Mouse (Mus musculus): ENCODE measurements around the gene Tedc1. TPM values are rescaled to one million over a fixed set of nuclear protein-coding genes. Genes with fewer than 3 reads are reported as not detected.

The Tedc1 gene
- total RNA-seq (2021): 1 to 10 TPM in 1 of 2 experiments, under 1 TPM in 1; 0.69 to 1.6 TPM
- long read RNA-seq, experiment 1, partial matches to known transcripts: 0 of 3 reads
- long read RNA-seq, experiment 1, other reads (novel, unspliced or antisense): 1 of 3 reads
- long read RNA-seq, experiment 2, partial matches to known transcripts: 0 of 3 reads
- long read RNA-seq, experiment 2, other reads (novel, unspliced or antisense): 0 of 3 reads

GRCm38 (mm10) chr12:113155887-113156539, at the start of gene Tedc1:
Gene Tedc1, plus strand, starts transcription at chr12:113156421.
- intact Hi-C loops (cut with DNase I; ENCODE audit: low total_unique reads): loop anchor here (2.0 to 5.0 kb wide), 2 partner anchors 39 to 149 kb away; no protein-coding TSS in a partner anchor

GRCm38 (mm10) chr12:113107431-113108124, 48.6 kb upstream of the Tedc1 start:
- no peak for DNase-seq
- intact Hi-C loops (cut with DNase I; ENCODE audit: low total_unique reads): no loop called here

More at GRCm38 (mm10) chr12:113155887-113156539, at the start of gene Tedc1:
- peak; percentile 100 for DNase-seq

GRCm38 (mm10) chr12:113108528-113109283, 47.5 kb upstream of the Tedc1 start:
- intact Hi-C loops (cut with DNase I; ENCODE audit: low total_unique reads): no loop called here
- no peak for DNase-seq

- no peak for DNase-seq
- intact Hi-C loops (cut with DNase I; ENCODE audit: low total_unique reads): no loop called here
Observed at GRCm38 (mm10) chr12:113109801-113110200, 46.4 kb upstream of the Tedc1 start.

- DNase-seq: no peak
- intact Hi-C loops (cut with DNase I; ENCODE audit: low total_unique reads): no loop called here
Observed at GRCm38 (mm10) chr12:113114141-113114540, 42.1 kb upstream of the Tedc1 start.

- no peak for DNase-seq
- intact Hi-C loops (cut with DNase I; ENCODE audit: low total_unique reads): no loop called here
Observed at GRCm38 (mm10) chr12:113114856-113115538, 41.2 kb upstream of the Tedc1 start.

GRCm38 (mm10) chr12:113119516-113120410, 36.5 kb upstream of the Tedc1 start:
- intact Hi-C loops (cut with DNase I; ENCODE audit: low total_unique reads): no loop called here

GRCm38 (mm10) chr12:113124726-113125125, 31.5 kb upstream of the Tedc1 start:
- intact Hi-C loops (cut with DNase I; ENCODE audit: low total_unique reads): no loop called here
- no peak for DNase-seq

More at GRCm38 (mm10) chr12:113119516-113120410, 36.5 kb upstream of the Tedc1 start:
- peak; percentile 78 for DNase-seq

- intact Hi-C loops (cut with DNase I; ENCODE audit: low total_unique reads): no loop called here
- no peak for DNase-seq
Observed at GRCm38 (mm10) chr12:113130732-113131131, 25.5 kb upstream of the Tedc1 start.

- intact Hi-C loops (cut with DNase I; ENCODE audit: low total_unique reads): no loop called here
- DNase-seq: no peak
Observed at GRCm38 (mm10) chr12:113131601-113132000, 24.6 kb upstream of the Tedc1 start.

- DNase-seq: peak; percentile 73
- intact Hi-C loops (cut with DNase I; ENCODE audit: low total_unique reads): no loop called here
Observed at GRCm38 (mm10) chr12:113132567-113132966, 23.7 kb upstream of the Tedc1 start.

- DNase-seq: no peak
- intact Hi-C loops (cut with DNase I; ENCODE audit: low total_unique reads): no loop called here
Observed at GRCm38 (mm10) chr12:113133260-113133659, 23.0 kb upstream of the Tedc1 start.

GRCm38 (mm10) chr12:113133861-113134403, 22.3 kb upstream of the Tedc1 start:
- intact Hi-C loops (cut with DNase I; ENCODE audit: low total_unique reads): no loop called here
- DNase-seq: no peak

- intact Hi-C loops (cut with DNase I; ENCODE audit: low total_unique reads): no loop called here
- DNase-seq: no peak
Observed at GRCm38 (mm10) chr12:113134502-113134901, 21.7 kb upstream of the Tedc1 start.

GRCm38 (mm10) chr12:113135401-113135800, 20.8 kb upstream of the Tedc1 start:
- intact Hi-C loops (cut with DNase I; ENCODE audit: low total_unique reads): no loop called here
- DNase-seq: no peak

- intact Hi-C loops (cut with DNase I; ENCODE audit: low total_unique reads): no loop called here
- DNase-seq: no peak
Observed at GRCm38 (mm10) chr12:113136492-113137020, 19.7 kb upstream of the Tedc1 start.

GRCm38 (mm10) chr12:113137260-113138213, 18.7 kb upstream of the Tedc1 start:
- DNase-seq: no peak
- intact Hi-C loops (cut with DNase I; ENCODE audit: low total_unique reads): no loop called here

Measured in gastrocnemius, postnatal 14 days (tissue).